Mouse (Mus musculus): ENCODE measurements around the gene Abcg4. TPM values are rescaled to one million over a fixed set of nuclear protein-coding genes. Genes with fewer than 3 reads are reported as not detected.
"Not testable (repeated sequence)": the region's sequence is repeated elsewhere in the genome, so short reads cannot be mapped to it uniquely, and the experiment has no call there.

Abcg4 gene
- polyA plus RNA-seq, 1 experiment from 2014 or later: 4.6 TPM

GRCm38 (mm10) chr9:44326371-44327063 lies 38.1 kb upstream of the Abcg4 start:
- Histone ChIP-seq H3K4me1 (peaks cover 15% of the 10 kb centered on the region), H3K27me3 (ENCODE audit: low read depth, poor library complexity, severe bottlenecking) (no peaks in the 10 kb centered on the region), H3K9me3 (replicated peaks) (no peaks in the 10 kb centered on the region), H3K36me3 (peaks cover 38% of the 10 kb centered on the region), H3K4me3 (peak overlapping the region; percentile 67), H3K27ac (peak overlapping the region; percentile 95)
- peak; percentile 82 for DNase-seq (ENCODE audit: low spot score)
- WGBS: under 1% methylated on average over 38 of the region's 38 CpGs

- Histone ChIP-seq H3K9me3 (replicated peaks) (no peaks in the 10 kb centered on the region), H3K36me3 (peaks cover 31% of the 10 kb centered on the region), H3K4me1 (peaks cover 16% of the 10 kb centered on the region), H3K27me3 (ENCODE audit: low read depth, poor library complexity, severe bottlenecking) (no peaks in the 10 kb centered on the region), H3K27ac (peak within 1 kb of the TSS; percentile 95), H3K4me3 (peak within 1 kb of the TSS; percentile 67)
- WGBS: 9% methylated on average over 12 of the region's 12 CpGs
- DNase-seq (ENCODE audit: low spot score): no peak
Measured at GRCm38 (mm10) chr9:44325768-44326370, 37.5 kb upstream of the Abcg4 start, which contains the start of gene Dpagt1. Dpagt1 (plus strand) TSS chr9:44326019.

- H3K4me3 ChIP-seq: peak overlapping the region; percentile 67; the same call in 1 of the 2 replicates
- H3K27me3 ChIP-seq (ENCODE audit: low read depth, poor library complexity, severe bottlenecking); H3K9me3 ChIP-seq (replicated peaks); DNase-seq (ENCODE audit: low spot score): not testable (repeated sequence)
- peaks cover 22% of the 10 kb centered on the region for H3K4me1 ChIP-seq
- peaks cover 25% of the 10 kb centered on the region for H3K36me3 ChIP-seq
- peak overlapping the region; percentile 95 for H3K27ac ChIP-seq
- WGBS: 75% methylated on average over 7 of the region's 8 CpGs
Measured at GRCm38 (mm10) chr9:44325032-44325767, 36.8 kb upstream of the Abcg4 start.

GRCm38 (mm10) chr9:44324147-44324546 lies 35.7 kb upstream of the Abcg4 start:
- no peak for DNase-seq (ENCODE audit: low spot score)
- Histone ChIP-seq H3K9me3 (replicated peaks) (no peaks in the 10 kb centered on the region), H3K4me1 (peaks cover 28% of the 10 kb centered on the region), H3K36me3 (peaks cover 14% of the 10 kb centered on the region), H3K27ac (no peak overlapping the region), H3K27me3 (ENCODE audit: low read depth, poor library complexity, severe bottlenecking) (peaks cover 1% of the 10 kb centered on the region; the same call in 1 of the 2 replicates), H3K4me3 (no peak overlapping the region)
- WGBS: 77% methylated on average over 6 of the region's 6 CpGs

GRCm38 (mm10) chr9:44323656-44324055 lies 35.2 kb upstream of the Abcg4 start:
- H3K27me3 ChIP-seq (ENCODE audit: low read depth, poor library complexity, severe bottlenecking); H3K9me3 ChIP-seq (replicated peaks); H3K27ac ChIP-seq; H3K4me3 ChIP-seq; DNase-seq (ENCODE audit: low spot score); H3K36me3 ChIP-seq: not testable (repeated sequence)
- H3K4me1 ChIP-seq: peaks cover 33% of the 10 kb centered on the region
- WGBS: 89% methylated on average over 4 of the region's 4 CpGs

GRCm38 (mm10) chr9:44320799-44321133 lies 32.4 kb upstream of the Abcg4 start:
- 32% methylated on average over 6 of the region's 6 CpGs for WGBS
- peak overlapping the region; percentile 77 for H3K27ac ChIP-seq
- H3K9me3 ChIP-seq (replicated peaks): no peaks in the 10 kb centered on the region
- DNase-seq (ENCODE audit: low spot score): no peak
- peaks cover 16% of the 10 kb centered on the region for H3K36me3 ChIP-seq
- peaks cover 13% of the 10 kb centered on the region for H3K27me3 ChIP-seq (ENCODE audit: low read depth, poor library complexity, severe bottlenecking)
- H3K4me1 ChIP-seq: peaks cover 35% of the 10 kb centered on the region
- H3K4me3 ChIP-seq: peak overlapping the region; percentile 75

GRCm38 (mm10) chr9:44319887-44320798 lies 31.7 kb upstream of the Abcg4 start, which contains the start of gene C2cd2l:
C2cd2l (minus strand) TSS chr9:44320285.
- peaks cover 23% of the 10 kb centered on the region for H3K36me3 ChIP-seq
- H3K9me3 ChIP-seq (replicated peaks): no peaks in the 10 kb centered on the region
- under 1% methylated on average over 67 of the region's 67 CpGs for WGBS
- peak within 1 kb of the TSS; percentile 75 for H3K4me3 ChIP-seq
- H3K27me3 ChIP-seq (ENCODE audit: low read depth, poor library complexity, severe bottlenecking): peaks cover 13% of the 10 kb centered on the region
- peak within 1 kb of the TSS; percentile 77 for H3K27ac ChIP-seq
- DNase-seq (ENCODE audit: low spot score): peak; percentile 94
- peaks cover 33% of the 10 kb centered on the region for H3K4me1 ChIP-seq

- H3K36me3 ChIP-seq: peaks cover 31% of the 10 kb centered on the region
- no peaks in the 10 kb centered on the region for H3K9me3 ChIP-seq (replicated peaks)
- H3K4me1 ChIP-seq: peaks cover 33% of the 10 kb centered on the region
- peaks cover 13% of the 10 kb centered on the region for H3K27me3 ChIP-seq (ENCODE audit: low read depth, poor library complexity, severe bottlenecking)
- 3% methylated on average over 37 of the region's 37 CpGs for WGBS
- DNase-seq (ENCODE audit: low spot score): peak; percentile 66
- peak overlapping the region; percentile 77 for H3K27ac ChIP-seq
- peak overlapping the region; percentile 75 for H3K4me3 ChIP-seq
Measured at GRCm38 (mm10) chr9:44319105-44319886, 30.9 kb upstream of the Abcg4 start.

GRCm38 (mm10) chr9:44318826-44319095 lies 30.3 kb upstream of the Abcg4 start:
- Histone ChIP-seq H3K27me3 (ENCODE audit: low read depth, poor library complexity, severe bottlenecking) (peaks cover 13% of the 10 kb centered on the region), H3K9me3 (replicated peaks) (no peaks in the 10 kb centered on the region), H3K36me3 (peaks cover 36% of the 10 kb centered on the region), H3K4me3 (peak overlapping the region; percentile 75), H3K4me1 (peaks cover 33% of the 10 kb centered on the region), H3K27ac (no peak overlapping the region)
- DNase-seq (ENCODE audit: low spot score): no peak
- WGBS: 28% methylated on average over 3 of the region's 3 CpGs

GRCm38 (mm10) chr9:44318076-44318825 lies 29.8 kb upstream of the Abcg4 start:
- peaks cover 41% of the 10 kb centered on the region for H3K36me3 ChIP-seq
- no peak for DNase-seq (ENCODE audit: low spot score)
- peak overlapping the region; percentile 75; the same call in 1 of the 2 replicates for H3K4me3 ChIP-seq
- H3K4me1 ChIP-seq: peaks cover 33% of the 10 kb centered on the region
- H3K9me3 ChIP-seq (replicated peaks): no peaks in the 10 kb centered on the region
- no peak overlapping the region for H3K27ac ChIP-seq
- H3K27me3 ChIP-seq (ENCODE audit: low read depth, poor library complexity, severe bottlenecking): peaks cover 13% of the 10 kb centered on the region
- 64% methylated on average over 5 of the region's 5 CpGs for WGBS

- Histone ChIP-seq H3K36me3 (peaks cover 49% of the 10 kb centered on the region), H3K27me3 (ENCODE audit: low read depth, poor library complexity, severe bottlenecking) (peaks cover 17% of the 10 kb centered on the region), H3K27ac (no peak overlapping the region), H3K4me1 (peaks cover 33% of the 10 kb centered on the region), H3K4me3 (0 out of 2 replicates have a peak overlapping the region, but pooled peaks have one; percentile 5), H3K9me3 (replicated peaks) (no peaks in the 10 kb centered on the region)
- WGBS: 70% methylated on average over 4 of the region's 4 CpGs
- no peak for DNase-seq (ENCODE audit: low spot score)
Measured at GRCm38 (mm10) chr9:44317452-44317851, 29.0 kb upstream of the Abcg4 start.

Measured in limb, embryonic 10.5 days (tissue).